Mouse (Mus musculus) stomach, embryonic 15.5 days (tissue): ENCODE measurements at regions not wholly inside any gene's neighbourhood (a gene's known extent, or its start where the extent isn't known, plus 50 kb on each side); places are given as distances from the start of the nearest gene placed in this dataset.

ENCODE experiments used
- ATAC-seq: fragments of 200-750 bp; cut with Nextera tagmentation; 2 replicates; pipeline ENCODE4 v1.8.0; 2017; ENCODE audit warnings: low read depth, moderate number of reproducible peaks, moderate TSS enrichment; ENCODE audit not compliant: insufficient read depth, low FRiP score
- H3K27ac ChIP-seq: fragments of 300-500 bp; sonication (generic); 2 replicates; pipeline ENCODE4 v1.5.1; 2015; ENCODE audit warnings: mild to moderate bottlenecking, inconsistent platforms
- H3K27me3 ChIP-seq: fragments of 300-500 bp; sonication (generic); replicated peaks from 2 replicates; pipeline ENCODE4 v1.6.1; 2015; ENCODE audit warnings: inconsistent platforms
- H3K36me3 ChIP-seq: fragments of 300-500 bp; sonication (generic); 2 replicates; pipeline ENCODE4 v1.6.1; 2015; ENCODE audit warnings: inconsistent platforms
- H3K4me1 ChIP-seq: fragments of 300-500 bp; sonication (generic); 2 replicates; pipeline ENCODE4 v1.6.1; 2015; ENCODE audit warnings: inconsistent platforms
- H3K4me2 ChIP-seq: fragments of 300-500 bp; sonication (generic); 2 replicates; pipeline ENCODE4 v1.6.1; 2015; ENCODE audit warnings: mild to moderate bottlenecking, inconsistent platforms
- H3K4me3 ChIP-seq: fragments of 300-500 bp; sonication (generic); replicated peaks from 2 replicates; pipeline ENCODE4 v1.5.1; 2015; ENCODE audit warnings: inconsistent platforms
- H3K9ac ChIP-seq: fragments of 300-500 bp; sonication (generic); 2 replicates; pipeline ENCODE4 v1.6.1; 2015; ENCODE audit warnings: inconsistent platforms
- H3K9me3 ChIP-seq: fragments of 300-500 bp; sonication (generic); 2 replicates; pipeline ENCODE4 v1.6.1; 2016; ENCODE audit warnings: inconsistent platforms
- WGBS: fragments of 180-500 bp; shearing (Covaris S2); methylation state at CpG from one replicate; pipeline ENCODE4 v1.1.7; 2015; 5-methylcytosine and 5-hydroxymethylcytosine counted together

GRCm38 (mm10) chr11:52552860-52553259 lies 156.6 kb downstream of the 9530068E07Rik start:
- H3K36me3 ChIP-seq, result no peaks in the 10 kb centered on the region
- H3K4me1 ChIP-seq, result no peaks in the 10 kb centered on the region
- WGBS, result 75% methylated on average over 4 of the region's 4 CpGs
- no peak overlapping the region for H3K9ac ChIP-seq
- no peak overlapping the region for H3K4me2 ChIP-seq
- ATAC-seq, result no peak
- no peaks in the 10 kb centered on the region for H3K27me3 ChIP-seq
- H3K9me3 ChIP-seq, result no peaks in the 10 kb centered on the region
- H3K27ac ChIP-seq, result no peak overlapping the region
- no peak overlapping the region for H3K4me3 ChIP-seq

- Histone ChIP-seq H3K9ac (no peak overlapping the region), H3K4me1 (0 out of 2 replicates have a peak, but pooled peaks cover 5% of the 10 kb centered on the region), H3K4me3 (no peak overlapping the region), H3K4me2 (no peak overlapping the region), H3K27ac (no peak overlapping the region), H3K9me3 (no peaks in the 10 kb centered on the region), H3K27me3 (no peaks in the 10 kb centered on the region), H3K36me3 (no peaks in the 10 kb centered on the region)
- WGBS, result 90% methylated on average over 3 of the region's 3 CpGs
- ATAC-seq, result no peak
Observed at GRCm38 (mm10) chr11:52557836-52558235, 161.6 kb downstream of the 9530068E07Rik start.

DNA sequence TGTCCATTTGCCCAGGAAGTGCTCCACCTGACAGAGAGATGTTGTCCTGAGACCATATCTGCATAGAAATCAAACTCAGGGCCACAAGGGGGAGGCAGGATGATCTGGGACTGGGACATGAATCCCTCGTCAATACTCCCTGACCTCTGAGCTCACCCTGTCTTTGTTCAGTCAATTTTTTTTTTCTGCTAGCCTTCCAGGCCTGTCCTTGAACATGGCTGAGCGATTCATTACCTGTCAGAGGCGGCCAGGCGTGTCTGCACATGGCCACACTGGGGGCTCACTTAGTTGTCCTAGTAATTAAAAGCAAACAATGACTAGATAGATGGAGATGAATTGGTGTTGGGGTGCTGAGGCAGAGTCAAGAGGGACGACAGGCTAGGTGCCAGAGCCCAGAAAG lies 162.6 kb downstream of the 9530068E07Rik start:
- Histone ChIP-seq H3K9ac (no peak overlapping the region), H3K27me3 (no peaks in the 10 kb centered on the region), H3K27ac (no peak overlapping the region)

DNA sequence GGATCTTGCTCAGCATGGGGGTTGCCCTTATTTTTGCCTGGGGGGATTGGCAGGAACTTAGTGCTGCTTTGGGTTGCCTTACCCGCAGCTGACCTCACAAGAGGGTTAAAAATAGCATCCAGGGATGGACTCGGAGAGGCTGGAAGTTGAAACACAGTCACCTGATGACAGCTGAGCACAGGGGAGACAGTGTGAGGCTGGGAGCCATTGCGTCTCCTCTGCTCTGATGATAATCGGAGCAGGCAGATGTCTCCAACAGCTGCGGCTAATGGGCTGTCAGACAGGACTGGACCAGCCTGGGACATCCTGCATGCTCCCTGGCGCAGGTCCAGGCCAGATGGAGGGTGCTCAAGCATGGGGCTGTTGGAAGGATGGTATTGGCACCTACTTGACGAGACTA lies 165.1 kb downstream of the 9530068E07Rik start:
- no peak overlapping the region for H3K4me2 ChIP-seq
- H3K4me1 ChIP-seq, result 0 out of 2 replicates have a peak, but pooled peaks cover 8% of the 10 kb centered on the region
- 44% methylated on average over 7 of the region's 7 CpGs for WGBS
- no peak overlapping the region for H3K9ac ChIP-seq
- no peaks in the 10 kb centered on the region for H3K9me3 ChIP-seq
- H3K36me3 ChIP-seq, result no peaks in the 10 kb centered on the region
- ATAC-seq, result no peak
- no peaks in the 10 kb centered on the region for H3K27me3 ChIP-seq
- no peak overlapping the region for H3K4me3 ChIP-seq
- no peak overlapping the region for H3K27ac ChIP-seq

More for the DNA sequence above, 162.6 kb downstream of the 9530068E07Rik start:
- Histone ChIP-seq H3K4me3 (no peak overlapping the region), H3K4me2 (no peak overlapping the region), H3K36me3 (no peaks in the 10 kb centered on the region), H3K9me3 (no peaks in the 10 kb centered on the region), H3K4me1 (0 out of 2 replicates have a peak, but pooled peaks cover 5% of the 10 kb centered on the region)
- whole genome bisulfite sequencing, result 62% methylated on average over 5 of the region's 5 CpGs
- ATAC-seq, result no peak

- no peak overlapping the region for H3K9ac ChIP-seq
- 0 out of 2 replicates have a peak, but pooled peaks cover 8% of the 10 kb centered on the region for H3K4me1 ChIP-seq
- no peaks in the 10 kb centered on the region for H3K27me3 ChIP-seq
- H3K36me3 ChIP-seq, result no peaks in the 10 kb centered on the region
- no peak for ATAC-seq
- 23% methylated on average over 1 of the region's 1 CpGs for WGBS
- no peak overlapping the region for H3K27ac ChIP-seq
- no peak overlapping the region for H3K4me2 ChIP-seq
- H3K4me3 ChIP-seq, result no peak overlapping the region
- H3K9me3 ChIP-seq, result no peaks in the 10 kb centered on the region
Observed at GRCm38 (mm10) chr11:52565457-52565856, 169.2 kb downstream of the 9530068E07Rik start.

GRCm38 (mm10) chr11:52566026-52566425 lies 169.8 kb downstream of the 9530068E07Rik start:
- H3K27me3 ChIP-seq, result no peaks in the 10 kb centered on the region
- no peaks in the 10 kb centered on the region for H3K36me3 ChIP-seq
- H3K4me2 ChIP-seq, result no peak overlapping the region
- no peak for ATAC-seq
- H3K9me3 ChIP-seq, result no peaks in the 10 kb centered on the region
- no peak overlapping the region for H3K9ac ChIP-seq
- WGBS, result 66% methylated on average over 9 of the region's 9 CpGs
- H3K4me3 ChIP-seq, result no peak overlapping the region
- 0 out of 2 replicates have a peak, but pooled peaks cover 7% of the 10 kb centered on the region for H3K4me1 ChIP-seq
- H3K27ac ChIP-seq, result no peak overlapping the region

DNA sequence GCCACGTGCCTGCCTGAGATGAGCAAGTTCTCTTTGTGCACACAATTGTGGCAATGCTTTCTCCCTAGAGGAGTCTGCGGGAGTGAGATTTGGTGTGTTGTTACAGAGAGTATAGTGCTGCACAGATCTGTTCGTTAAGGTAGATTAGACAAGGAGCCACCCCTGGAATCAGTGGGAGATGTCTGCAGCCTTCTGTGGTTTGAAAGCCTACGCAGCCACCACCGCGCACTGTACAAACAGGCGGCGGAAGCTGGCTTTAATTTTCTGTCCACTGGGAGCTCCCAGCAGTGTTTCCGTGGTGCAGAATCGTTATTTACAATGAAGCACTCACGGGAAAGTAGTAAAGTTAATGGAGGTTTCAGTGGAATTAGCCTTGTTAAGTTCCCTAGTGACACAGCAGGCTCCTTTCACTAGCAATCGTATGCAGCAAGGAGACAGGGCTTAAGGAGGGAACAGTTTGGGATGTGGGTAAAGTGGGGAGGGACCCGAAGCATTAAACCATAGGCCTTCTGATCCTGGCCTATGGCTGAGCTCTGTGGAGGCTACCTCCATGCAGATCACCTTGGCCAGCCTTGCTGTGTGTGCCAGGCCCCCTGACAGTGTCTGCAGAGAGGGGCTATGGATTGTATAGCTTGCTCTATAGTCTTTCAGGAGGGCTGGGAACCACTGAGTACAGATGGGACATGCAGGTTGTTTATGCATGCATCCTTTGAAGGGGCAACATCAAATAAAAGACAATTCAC lies 171.9 kb downstream of the 9530068E07Rik start:
- WGBS, result 74% methylated on average over 13 of the region's 13 CpGs
- H3K9ac ChIP-seq, result no peak overlapping the region
- ATAC-seq, result no peak

GRCm38 (mm10) chr11:52568794-52569193 lies 172.6 kb downstream of the 9530068E07Rik start:
- H3K4me1 ChIP-seq, result 0 out of 2 replicates have a peak, but pooled peaks cover 3% of the 10 kb centered on the region
- WGBS, result 71% methylated on average over 1 of the region's 1 CpGs
- H3K9me3 ChIP-seq, result no peaks in the 10 kb centered on the region
- H3K27ac ChIP-seq, result no peak overlapping the region
- no peak overlapping the region for H3K9ac ChIP-seq
- H3K4me2 ChIP-seq, result no peak overlapping the region
- no peaks in the 10 kb centered on the region for H3K27me3 ChIP-seq
- no peak overlapping the region for H3K4me3 ChIP-seq
- no peaks in the 10 kb centered on the region for H3K36me3 ChIP-seq
- ATAC-seq, result no peak

More for the DNA sequence above, 171.9 kb downstream of the 9530068E07Rik start:
- no peak overlapping the region for H3K4me3 ChIP-seq
- no peaks in the 10 kb centered on the region for H3K9me3 ChIP-seq
- H3K4me2 ChIP-seq, result no peak overlapping the region
- H3K4me1 ChIP-seq, result 0 out of 2 replicates have a peak, but pooled peaks cover 3% of the 10 kb centered on the region
- no peaks in the 10 kb centered on the region for H3K27me3 ChIP-seq
- H3K36me3 ChIP-seq, result no peaks in the 10 kb centered on the region
- H3K27ac ChIP-seq, result no peak overlapping the region

- Histone ChIP-seq H3K4me3 (no peak overlapping the region), H3K27ac (no peak overlapping the region), H3K9me3 (no peaks in the 10 kb centered on the region), H3K9ac (no peak overlapping the region), H3K4me2 (no peak overlapping the region), H3K4me1 (0 out of 2 replicates have a peak, but pooled peaks cover 3% of the 10 kb centered on the region), H3K27me3 (no peaks in the 10 kb centered on the region), H3K36me3 (no peaks in the 10 kb centered on the region)
- WGBS, result 82% methylated on average over 10 of the region's 10 CpGs
- ATAC-seq, result no peak
Observed at GRCm38 (mm10) chr11:52569759-52570158, 173.5 kb downstream of the 9530068E07Rik start.

GRCm38 (mm10) chr11:52578471-52578870 lies 182.2 kb downstream of the 9530068E07Rik start:
- no peaks in the 10 kb centered on the region for H3K9me3 ChIP-seq
- no peak for ATAC-seq
- no peaks in the 10 kb centered on the region for H3K27me3 ChIP-seq
- H3K4me1 ChIP-seq, result no peaks in the 10 kb centered on the region
- 43% methylated on average over 9 of the region's 9 CpGs for WGBS
- no peak overlapping the region for H3K9ac ChIP-seq
- H3K27ac ChIP-seq, result no peak overlapping the region
- no peak overlapping the region for H3K4me2 ChIP-seq
- no peak overlapping the region for H3K4me3 ChIP-seq
- no peaks in the 10 kb centered on the region for H3K36me3 ChIP-seq

GRCm38 (mm10) chr11:52579764-52580377 lies 183.6 kb downstream of the 9530068E07Rik start:
- Histone ChIP-seq H3K27me3 (no peaks in the 10 kb centered on the region), H3K4me3 (no peak overlapping the region), H3K27ac (no peak overlapping the region), H3K4me2 (no peak overlapping the region), H3K9me3 (no peaks in the 10 kb centered on the region), H3K36me3 (no peaks in the 10 kb centered on the region), H3K9ac (no peak overlapping the region), H3K4me1 (no peaks in the 10 kb centered on the region)
- 68% methylated on average over 13 of the region's 13 CpGs for WGBS
- ATAC-seq, result no peak

- Histone ChIP-seq H3K4me1 (no peaks in the 10 kb centered on the region), H3K27me3 (no peaks in the 10 kb centered on the region)
- WGBS, result 46% methylated on average over 9 of the region's 9 CpGs
Observed at GRCm38 (mm10) chr11:52591596-52592180, 172.7 kb upstream of the Fstl4 start.

More at GRCm38 (mm10) chr11:52591596-52592180, 172.7 kb upstream of the Fstl4 start:
- Histone ChIP-seq H3K27ac (no peak overlapping the region), H3K9ac (no peak overlapping the region), H3K4me2 (no peak overlapping the region), H3K9me3 (no peaks in the 10 kb centered on the region), H3K36me3 (no peaks in the 10 kb centered on the region), H3K4me3 (no peak overlapping the region)
- no peak for ATAC-seq
